Mouse (Mus musculus): Measurements from ENCODE around the gene 4930524B15Rik.
"Not testable (repeated sequence)": the region's sequence is repeated elsewhere in the genome, so short reads cannot be mapped to it uniquely, and the experiment has no call there.

The 4930524B15Rik gene

DNA sequence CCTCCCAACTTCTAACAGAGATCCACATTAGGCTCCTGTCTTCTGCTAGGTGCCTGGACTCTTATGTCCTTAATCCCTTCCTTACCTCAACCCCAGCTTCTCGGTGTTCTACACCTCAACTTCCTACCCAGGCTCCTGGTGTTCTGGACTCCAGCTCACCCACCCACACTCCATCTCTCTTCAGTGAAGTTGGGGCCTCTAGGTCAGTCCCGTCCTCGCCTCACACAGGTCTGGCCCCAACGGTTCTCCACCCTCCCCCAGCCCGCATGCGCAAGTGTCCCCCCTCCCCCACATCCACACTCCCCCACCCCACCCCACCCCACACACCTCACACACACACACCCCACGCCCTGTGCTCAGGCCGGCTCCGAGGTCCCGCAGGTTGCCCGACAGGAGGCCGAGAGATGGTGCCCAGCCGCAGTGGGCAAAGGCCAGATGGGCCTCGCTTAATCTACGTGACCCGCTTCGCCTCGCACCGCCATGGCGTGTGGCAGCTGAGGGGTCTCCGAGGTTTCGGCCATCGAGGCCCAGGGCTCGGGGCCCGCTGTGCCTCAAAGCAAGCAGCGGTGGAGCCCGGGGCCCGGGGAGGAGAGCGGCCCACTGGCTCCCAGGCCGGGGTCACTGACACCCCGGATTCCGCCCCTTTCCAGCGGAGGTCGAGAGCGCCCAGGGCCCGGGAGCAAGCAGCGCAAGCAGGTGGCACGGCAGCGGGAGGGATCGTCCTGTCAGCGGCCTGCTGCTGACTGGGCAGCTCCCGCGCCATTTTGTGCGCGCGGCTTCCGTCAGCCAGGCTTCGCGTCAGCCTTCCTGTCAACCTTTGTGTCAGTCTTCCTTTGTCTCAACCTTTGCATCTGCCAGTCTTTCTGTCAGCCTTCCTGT lies at the start of gene 4930524B15Rik:
Gene 4930524B15Rik, plus strand, starts transcription at position 337 of the 879 bp plus-strand sequence.
- DNase-seq, result peak; percentile 45 to 55

DNA sequence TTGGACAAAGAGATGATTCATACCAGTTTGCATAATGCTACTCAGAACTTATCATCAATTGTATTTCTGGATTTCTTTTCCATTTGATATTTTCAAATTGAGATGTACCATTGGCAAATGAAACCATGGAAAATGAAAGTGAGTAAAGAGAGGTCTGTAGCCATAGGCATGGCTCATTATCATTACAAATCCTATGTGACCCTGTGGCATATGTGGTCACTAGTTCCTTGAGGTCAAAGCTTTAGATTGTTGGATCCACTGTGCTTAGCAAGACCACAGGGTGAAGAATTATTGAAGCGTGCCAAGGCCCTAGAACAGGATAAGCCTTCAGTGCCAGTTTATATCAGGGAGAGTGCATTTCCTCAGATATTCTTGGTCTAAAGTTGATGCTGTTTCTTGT lies 47.6 kb upstream of the 4930524B15Rik start:
- no peak for DNase-seq

DNA sequence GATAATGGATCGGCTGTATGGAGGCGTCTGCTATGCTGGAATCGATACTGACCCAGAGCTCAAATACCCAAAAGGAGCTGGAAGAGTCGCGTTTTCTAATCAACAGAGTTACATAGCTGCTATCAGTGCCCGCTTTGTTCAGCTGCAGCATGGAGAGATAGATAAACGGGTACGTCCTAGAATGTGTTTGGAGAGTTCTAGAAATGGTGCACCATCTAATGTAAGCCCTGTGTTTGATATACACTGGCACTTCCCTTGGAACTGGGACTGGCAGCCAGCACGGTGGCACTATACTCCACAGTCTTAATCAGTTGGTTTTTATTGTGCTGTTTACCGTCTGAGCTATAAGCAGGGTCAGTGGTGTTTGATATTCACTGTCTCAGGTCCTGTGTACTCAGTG lies 35.3 kb upstream of the 4930524B15Rik start:
- DNase-seq, result no peak

DNA sequence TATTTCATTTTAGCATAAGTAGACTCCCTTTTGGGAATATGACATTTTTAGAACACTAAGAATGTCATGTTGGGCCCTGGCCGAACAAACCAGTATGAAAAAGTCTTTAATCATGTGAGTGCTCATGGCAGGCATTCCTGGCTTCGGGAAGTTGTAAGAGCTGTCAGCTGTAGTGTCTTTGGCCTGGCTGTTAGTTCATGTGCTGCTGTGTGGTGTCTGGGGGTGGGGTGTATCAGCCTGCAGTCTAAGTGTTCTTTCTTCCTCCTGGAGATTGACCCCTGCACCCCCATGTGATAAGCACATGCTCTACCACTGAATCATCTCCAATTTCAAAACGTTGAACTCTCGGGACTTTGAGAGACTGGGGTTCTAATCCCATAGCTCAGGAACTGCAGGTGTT lies 29.7 kb upstream of the 4930524B15Rik start:
- DNase-seq, result no peak

DNA sequence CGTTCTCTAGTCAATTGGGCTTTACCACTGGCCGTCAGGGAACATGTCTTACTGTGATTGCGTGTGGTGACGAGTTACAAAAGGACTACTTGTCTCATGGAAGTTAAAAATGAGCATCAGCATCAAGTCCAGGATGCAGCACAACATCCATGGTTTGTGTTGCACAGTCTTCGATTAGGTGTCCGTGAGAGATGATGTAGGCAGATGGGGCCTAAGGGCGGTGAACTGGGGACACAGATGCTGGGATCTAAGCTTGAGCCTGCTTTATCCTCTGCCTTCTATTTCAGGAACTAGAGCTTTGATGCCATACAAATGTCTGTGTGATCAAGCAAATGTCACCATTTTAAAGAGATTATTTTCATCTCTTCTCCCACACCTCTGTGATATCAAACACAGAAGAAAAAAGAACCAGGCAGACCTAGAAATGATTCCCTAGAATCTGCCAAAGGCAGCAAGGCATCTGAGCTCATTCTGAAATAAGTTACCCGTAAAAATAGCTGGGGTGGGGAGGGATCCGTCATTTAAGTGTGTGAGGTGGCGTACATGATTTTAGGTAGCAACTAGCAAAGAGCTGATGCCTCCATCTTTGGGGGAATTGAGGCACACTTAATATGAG lies 28.4 kb upstream of the 4930524B15Rik start:
- DNase-seq, result no peak

DNA sequence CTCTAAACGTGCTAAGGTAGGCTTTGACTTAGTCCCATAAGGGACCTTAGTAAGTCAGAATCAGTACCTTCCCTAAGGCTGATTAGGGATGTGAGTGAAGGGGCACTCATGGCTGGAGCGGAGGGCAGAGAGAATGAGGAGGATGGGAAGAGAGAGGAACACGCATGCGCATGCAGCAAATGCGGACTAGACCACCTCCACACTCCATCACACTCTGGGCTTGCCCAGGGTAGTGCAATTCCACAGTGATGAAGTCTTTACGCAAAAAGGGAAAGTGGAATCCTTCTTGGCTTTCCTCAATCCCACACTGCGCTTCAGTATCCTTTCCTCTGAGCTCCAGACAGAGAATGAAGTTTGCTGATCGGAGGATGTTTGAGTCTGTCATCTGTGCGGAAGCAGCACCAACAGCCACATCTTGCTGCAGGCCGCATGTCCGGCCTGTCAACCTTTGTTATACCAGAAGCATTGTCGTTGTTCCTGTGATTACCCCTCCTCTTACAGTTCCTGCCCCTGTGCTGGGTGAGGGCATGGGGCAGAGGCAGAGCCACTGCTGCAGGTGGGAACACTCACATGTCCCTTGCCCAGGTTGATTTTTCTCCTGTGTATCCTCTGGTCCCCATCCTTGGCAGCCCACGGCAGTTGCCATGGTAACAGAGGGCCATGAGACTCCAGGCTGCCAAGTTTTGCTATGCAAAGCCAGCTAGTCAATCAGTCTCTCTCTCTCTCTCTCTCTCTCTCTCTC lies 24.3 kb upstream of the 4930524B15Rik start:
- peak; percentile 76 to 84 for DNase-seq

DNA sequence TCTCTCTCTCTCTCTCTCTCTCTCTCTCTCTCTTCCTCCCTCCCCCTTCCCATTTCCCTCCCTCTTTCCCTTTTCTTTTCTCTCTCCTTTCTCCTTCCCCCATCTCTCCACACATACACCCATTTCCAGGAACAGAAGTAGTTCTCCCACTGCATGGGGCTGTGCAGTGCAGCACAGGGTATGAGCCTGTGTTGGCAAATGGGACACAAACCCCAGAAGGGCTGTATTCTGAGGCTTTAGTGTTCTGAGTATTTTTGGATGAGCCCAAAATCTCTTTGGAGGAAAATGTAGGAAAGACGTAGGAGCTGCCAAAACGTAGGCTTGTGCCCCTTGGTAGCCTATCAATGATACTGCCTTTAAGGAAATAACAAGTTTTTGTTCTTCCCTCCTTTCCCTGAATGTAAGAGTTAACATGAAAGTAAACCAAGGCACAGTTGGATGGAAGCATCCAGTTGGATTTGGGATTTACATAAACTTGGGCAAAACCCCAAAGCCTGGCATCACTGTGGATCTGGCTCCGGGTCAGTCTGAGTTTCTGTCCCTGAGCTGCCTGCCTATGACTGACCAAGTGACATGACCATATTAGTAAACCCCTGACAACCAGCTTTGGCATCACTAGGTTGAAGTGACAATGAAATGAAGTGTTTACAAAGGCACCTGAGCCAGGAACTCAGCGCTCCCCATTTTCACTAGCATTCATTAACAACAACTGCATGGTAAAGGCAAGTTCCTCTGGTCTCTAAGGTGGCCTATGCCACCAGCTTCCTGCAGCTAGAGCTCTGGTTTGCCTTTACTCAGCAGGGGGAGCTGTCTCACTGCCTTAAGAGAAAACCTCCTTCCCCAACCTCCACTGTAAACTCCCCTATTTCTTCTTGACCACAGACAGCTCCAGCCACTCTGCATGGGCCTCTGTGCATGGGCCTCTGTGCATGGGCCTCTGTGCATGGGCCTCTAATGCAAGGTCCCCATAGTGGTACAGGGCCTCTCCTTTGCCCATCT lies 23.5 kb upstream of the 4930524B15Rik start:
- no peak for DNase-seq

DNA sequence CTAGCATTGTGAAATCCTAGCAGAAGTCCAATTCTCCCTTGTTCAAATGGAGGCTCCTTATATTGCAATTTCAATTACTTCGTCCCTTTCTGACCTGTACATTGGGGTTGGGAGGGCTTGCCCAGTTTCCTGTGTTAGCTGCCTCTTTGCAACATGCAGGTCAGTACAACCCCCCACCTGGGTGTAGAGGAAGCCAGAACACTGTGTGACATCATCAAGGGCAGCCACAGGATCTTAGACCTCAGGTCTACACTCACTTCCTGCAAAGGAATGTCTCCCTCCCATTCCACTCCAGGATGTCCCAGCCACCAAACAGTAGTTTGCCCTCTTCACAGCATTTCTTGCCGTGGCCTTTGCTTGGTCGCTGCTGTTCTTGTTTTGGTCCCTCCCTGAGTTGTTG lies 19.9 kb upstream of the 4930524B15Rik start:
- no peak for DNase-seq

DNA sequence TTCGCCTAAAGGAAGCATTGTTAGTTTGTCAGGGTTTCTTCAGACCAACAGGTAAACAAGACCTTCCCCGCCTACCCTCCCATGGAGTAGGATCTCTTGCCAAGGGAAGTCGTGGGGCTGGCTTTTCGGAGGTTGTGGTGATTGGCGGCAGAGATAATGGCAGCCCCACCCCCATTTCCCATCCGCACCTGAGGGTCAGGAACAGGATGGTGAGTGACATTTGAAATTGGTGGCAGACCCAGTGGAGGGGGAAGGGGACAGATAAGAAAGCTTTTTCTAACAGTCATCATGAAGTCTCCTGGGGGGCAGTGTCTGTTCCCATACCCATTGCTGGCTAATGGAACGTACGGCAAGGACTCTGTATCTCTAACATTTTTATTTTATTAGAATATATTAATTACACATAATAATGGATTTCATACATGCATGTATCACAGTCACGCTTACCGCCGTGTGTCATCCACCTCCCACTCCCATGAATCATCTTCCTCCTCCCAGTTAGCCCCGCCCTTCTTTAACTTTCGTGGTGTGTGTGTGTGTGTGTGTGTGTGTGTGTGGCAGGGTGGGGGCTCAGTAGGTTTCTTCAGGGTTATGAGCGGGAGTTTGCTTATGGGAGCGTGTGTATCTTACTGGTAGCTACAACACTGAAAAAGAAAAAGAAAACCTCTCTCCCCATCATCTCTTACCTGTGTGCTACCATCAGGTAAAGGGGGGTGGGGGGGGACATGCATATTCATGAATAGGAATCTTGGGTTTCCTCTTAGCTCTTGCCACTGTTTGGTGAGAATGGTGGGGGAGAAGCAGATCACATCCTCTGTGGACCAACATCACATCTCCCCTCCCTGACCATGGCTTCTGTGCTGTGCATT lies 16.7 kb upstream of the 4930524B15Rik start:
- DNase-seq, result peak in 1 of 2 experiments; percentile 38

DNA sequence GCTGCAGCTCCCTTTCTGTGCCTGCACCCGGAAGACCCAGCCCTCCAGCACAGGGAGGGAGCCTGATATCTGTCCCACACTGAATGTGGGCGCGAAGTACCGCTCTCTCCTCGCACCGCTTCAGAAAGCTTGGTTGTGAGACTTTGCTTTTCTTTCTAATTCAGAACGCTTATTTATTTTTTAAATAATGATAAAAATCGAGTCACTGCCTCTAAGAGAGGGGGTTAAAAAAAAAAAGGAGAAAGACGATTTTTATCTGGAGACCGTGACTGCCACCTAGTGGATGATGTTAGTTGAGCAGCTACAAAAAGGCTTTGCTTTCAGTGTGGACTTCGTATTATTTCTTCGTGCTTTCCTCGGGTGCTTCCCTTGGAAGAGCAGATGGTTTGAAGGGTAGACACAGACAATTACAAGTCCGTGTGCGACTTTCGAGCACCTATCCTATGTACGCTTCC lies 16.0 kb upstream of the 4930524B15Rik start:
- peak; percentile 72 to 85 for DNase-seq

DNA sequence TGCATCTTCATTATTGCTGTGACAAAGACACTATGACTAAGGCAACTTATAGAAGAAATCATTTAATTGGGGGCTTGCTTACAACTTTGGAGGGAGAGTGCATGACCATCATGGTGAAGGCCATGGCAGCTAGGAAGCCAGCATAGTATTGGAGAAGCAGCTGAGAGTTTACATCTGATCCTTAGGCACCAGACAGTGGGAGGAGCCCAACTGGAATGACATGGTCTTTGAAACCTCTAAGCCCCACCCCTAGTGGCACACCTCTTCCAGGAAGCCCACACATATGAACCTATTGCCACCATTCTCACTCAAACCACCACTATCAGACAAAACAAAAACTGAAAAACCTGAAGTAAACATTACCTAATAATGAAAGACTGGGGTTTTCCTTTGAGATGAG lies 5.3 kb upstream of the 4930524B15Rik start:
- no peak for DNase-seq

DNA sequence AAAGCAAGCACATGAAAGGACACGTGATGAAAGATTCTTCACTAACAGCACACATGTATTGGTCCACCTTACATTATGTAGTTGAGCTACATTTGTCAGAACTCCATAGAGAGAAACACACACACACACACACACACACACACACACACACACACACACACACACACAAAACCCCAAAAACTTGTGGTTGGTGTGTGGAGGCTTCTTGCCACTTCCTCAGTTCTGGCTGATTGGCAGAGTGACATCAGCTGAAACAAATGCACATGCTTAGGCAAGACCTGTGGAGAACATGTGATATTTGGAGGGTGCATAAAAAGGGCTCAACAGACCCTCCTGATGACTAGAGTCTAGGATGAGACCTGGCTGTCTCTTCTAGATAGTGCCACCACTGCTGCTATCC lies 1.4 kb upstream of the 4930524B15Rik start:
- DNase-seq, result no peak

DNA sequence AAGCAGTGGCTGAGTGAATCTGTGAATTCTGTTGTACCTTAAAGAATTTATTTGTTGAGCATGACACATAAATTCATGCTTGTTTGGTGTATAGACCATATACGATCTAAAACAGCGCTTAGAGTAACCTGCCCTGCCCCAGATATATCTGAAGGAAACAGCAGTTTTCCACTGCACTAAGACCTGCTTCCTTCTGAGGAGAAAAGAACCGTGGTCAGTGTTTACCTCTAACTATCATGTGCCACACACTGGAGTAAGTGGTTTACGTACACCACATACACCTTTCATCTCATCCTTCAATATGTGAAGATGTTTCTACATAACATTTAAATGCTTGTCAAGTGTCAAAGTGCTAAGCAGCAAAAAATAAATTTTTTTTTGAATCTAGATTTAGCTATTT lies 8.7 kb downstream of the 4930524B15Rik start:
- no peak for DNase-seq

DNA sequence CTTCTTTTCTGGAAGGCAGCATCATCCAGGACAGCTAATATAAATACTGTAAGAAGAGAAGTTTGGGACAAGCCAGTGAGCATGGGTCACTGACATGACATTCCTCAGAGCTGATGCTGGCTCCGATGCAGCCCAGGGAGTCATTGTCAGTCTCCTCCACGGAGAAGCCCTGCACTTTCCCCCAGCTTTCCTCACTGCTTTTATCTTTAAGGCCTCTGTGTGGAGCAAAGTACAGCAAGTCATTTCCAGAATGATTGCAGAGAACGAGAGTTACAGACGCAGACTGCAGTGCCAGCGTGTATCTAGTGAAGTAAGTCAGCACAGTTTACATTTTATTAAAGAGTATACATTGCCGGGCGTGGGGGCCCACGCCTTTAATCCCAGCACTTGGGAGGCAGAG lies 9.4 kb downstream of the 4930524B15Rik start:
- no peak for DNase-seq

DNA sequence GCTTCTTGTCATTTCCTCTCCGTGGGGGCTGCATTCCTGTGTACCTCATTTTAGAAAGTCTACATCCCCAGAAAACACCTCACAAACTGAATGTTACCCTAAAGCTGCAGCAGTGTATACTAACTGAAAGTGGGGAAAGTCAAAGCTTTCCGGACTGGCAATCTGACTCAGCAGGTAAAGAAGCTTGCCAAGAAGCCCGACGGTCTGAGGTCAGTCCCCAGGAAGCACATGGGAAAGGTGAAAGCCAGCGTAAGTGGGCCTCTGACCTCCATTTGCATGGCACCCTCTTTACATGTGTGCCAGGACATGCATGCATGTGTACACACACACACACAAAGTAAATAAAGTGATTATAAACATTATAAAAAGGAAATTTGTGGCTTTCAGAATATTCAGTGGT lies 10.3 kb downstream of the 4930524B15Rik start:
- DNase-seq, result no peak

DNA sequence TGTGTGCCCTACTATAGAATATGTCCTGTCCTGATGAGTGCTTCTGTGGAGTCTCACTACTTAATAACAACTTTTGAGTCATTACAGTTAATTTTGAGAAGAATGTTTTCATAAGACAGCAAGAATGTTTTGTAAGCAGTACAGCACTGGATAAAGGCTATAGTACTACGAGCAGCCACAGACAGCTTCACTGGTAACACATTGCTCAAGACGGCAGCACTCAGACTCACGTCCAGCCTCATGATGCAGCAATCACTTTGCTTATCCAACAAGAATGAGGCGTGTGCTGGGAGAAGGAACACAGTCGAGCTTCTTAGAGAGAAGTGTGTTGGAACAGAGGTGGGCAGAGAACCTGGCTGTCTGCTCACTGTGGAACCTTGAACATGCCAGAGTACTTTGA lies 10.7 kb downstream of the 4930524B15Rik start:
- DNase-seq, result no peak

DNA sequence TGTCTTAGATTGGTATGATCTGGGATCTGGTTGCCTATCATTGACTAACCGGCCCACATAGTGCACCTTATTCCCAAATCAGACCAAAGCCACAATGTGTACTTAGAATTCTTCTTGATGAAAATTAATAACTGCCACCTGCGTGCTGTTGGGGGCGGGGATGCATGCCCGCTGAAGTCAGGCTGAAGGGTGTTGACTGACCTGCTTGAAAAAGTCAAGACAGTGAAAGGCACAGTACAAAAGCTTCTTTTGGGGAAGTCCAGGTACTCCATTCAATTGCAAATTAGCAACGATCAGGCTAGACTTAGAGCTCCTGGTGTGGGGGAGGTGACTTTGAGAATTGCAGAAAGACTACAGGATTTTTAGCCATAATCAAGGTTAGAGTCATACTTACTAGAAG lies 14.7 kb downstream of the 4930524B15Rik start:
- DNase-seq, result not testable (repeated sequence)

DNA sequence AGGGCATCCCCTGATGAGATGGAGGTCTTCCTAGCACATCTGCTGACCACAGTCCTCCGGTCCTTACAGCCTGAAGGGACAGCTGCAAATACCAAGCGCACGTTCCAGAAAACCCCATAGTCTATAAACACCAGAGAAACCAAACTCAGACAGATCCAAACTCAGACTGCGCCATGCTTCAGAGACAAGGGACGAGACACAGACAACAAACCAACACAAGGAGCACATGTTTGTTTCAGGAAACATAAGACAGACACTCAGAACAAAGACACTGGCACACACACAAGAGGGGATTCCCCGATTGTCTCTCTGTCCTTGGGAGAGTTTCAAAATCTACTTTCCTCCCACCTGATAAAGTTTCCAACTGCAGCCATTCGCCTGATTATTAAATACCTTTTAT lies 16.4 kb downstream of the 4930524B15Rik start:
- no peak for DNase-seq

DNA sequence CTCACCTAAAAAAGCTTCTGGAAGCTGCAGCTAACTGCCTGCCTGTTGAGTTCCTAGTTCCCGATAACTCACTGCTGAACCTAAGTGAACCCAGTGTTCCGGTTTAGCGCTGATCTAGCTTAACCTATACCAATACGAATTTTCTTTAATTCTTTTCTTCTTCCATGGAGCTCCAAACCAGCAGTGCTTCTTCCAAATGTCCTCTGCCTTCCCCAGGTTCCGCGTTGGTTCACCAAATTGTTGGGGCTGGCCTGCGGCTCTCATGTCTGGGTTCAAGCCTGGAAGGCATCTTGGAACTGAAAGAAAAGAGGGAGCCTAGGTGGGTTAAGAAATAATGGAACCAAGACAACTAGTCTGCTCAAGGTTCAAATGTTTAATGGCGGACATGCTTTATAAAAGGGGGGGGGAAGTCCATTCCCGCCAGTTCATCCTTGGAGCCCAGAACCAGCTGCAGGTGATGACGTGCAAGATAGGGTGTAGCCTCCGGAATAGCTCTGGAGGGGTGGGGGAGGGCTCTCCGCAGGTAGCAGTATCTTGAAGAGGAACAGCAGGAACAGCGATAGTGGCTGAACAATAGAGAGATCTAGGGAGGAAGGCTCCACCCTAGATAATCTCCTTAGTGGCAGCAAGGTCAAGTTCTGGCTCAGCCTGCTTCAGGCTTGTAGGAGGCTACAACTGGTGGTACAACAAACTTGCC lies 17.0 kb downstream of the 4930524B15Rik start:
- DNase-seq, result not testable (repeated sequence)

DNA sequence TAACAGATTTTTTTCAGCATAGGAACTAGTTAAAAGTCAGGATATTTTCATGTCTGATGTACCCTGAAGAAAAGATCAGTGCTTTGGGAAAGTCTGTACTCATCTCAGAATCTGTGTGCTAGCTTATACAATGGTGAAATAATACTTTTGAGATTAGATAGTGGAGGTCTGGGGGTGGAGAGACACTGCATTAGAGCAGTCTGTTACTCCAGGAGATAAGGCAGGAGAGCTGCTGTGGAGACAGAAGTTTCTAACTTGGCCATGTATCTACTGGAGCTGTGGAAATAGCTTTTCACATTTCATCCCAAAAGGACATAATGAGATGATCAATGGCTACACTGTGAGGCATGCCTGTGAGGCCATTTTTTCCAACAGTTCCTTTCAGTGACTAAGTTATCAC lies 17.9 kb downstream of the 4930524B15Rik start:
- DNase-seq, result no peak

DNA sequence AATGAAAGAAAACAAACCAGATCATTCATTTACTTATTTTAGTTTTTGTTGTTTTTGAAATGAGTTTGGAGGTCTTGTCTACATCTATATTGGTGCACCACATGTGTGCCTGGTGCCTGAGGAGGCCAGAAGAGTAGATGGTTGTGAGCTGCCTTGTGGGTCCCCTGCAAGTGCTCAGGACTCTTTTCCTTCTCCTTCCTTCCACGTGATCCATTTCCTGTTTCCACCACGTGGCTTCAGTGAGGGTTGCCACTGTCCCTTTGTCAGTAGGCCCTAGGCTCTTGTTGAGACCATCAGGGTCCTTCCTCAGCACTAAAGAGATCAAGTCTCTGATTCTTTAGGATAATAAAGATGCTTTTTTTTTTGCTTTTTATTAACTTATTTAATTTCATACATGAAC lies 19.4 kb downstream of the 4930524B15Rik start:
- no peak for DNase-seq

Data from cerebellum, postnatal 25 days (tissue).